Mouse (Mus musculus): ENCODE results near the gene Ndrg4.

- TF ChIP-seq POLR2A (IDR thresholded peaks at IDR 0.05; ENCODE audit: low read depth, low read length) (no peak), CTCF (IDR thresholded peaks at IDR 0.05; ENCODE audit: extremely low read depth, insufficient read depth, insufficient read length, insufficient replicate concordance) (no peak)
Measured at GRCm38 (mm10) chr8:95698179-95698578, 21.4 kb downstream of the Ndrg4 start.
